Mouse (Mus musculus) midbrain, embryonic 15.5 days (tissue): Measurements from ENCODE around the gene Olfr965. TPM values are rescaled to one million over a fixed set of nuclear protein-coding genes. Genes with fewer than 3 reads are reported as not detected.
"Not testable (repeated sequence)": the region's sequence is repeated elsewhere in the genome, so short reads cannot be mapped to it uniquely, and the experiment has no call there.

Experiments used
- ATAC-seq: fragments of 200-750 bp; cut with Nextera tagmentation; replicated peaks from 2 replicates; pipeline ENCODE4 v1.8.0; 2017; ENCODE audit warnings: moderate TSS enrichment
- H3K27ac ChIP-seq: fragments of 300-500 bp; sonication (generic); 2 replicates; pipeline ENCODE4 v1.5.1; 2015; ENCODE audit warnings: mild to moderate bottlenecking, inconsistent platforms
- H3K27me3 ChIP-seq: fragments of 300-500 bp; sonication (generic); replicated peaks from 2 replicates; pipeline ENCODE4 v1.6.1; 2015; ENCODE audit warnings: inconsistent platforms
- H3K36me3 ChIP-seq: fragments of 300-500 bp; sonication (generic); replicated peaks from 2 replicates; pipeline ENCODE4 v1.6.1; 2015; ENCODE audit warnings: inconsistent platforms
- H3K4me1 ChIP-seq: fragments of 300-500 bp; sonication (generic); 2 replicates; pipeline ENCODE4 v1.6.1; 2015; ENCODE audit warnings: inconsistent platforms
- H3K4me2 ChIP-seq: fragments of 300-500 bp; sonication (generic); 2 replicates; pipeline ENCODE4 v1.6.1; 2015; ENCODE audit warnings: inconsistent platforms, mild to moderate bottlenecking, moderate library complexity
- H3K4me3 ChIP-seq: fragments of 300-500 bp; sonication (generic); 2 replicates; pipeline ENCODE4 v1.5.1; 2015; ENCODE audit warnings: mild to moderate bottlenecking, inconsistent platforms
- H3K9ac ChIP-seq: fragments of 300-500 bp; sonication (generic); 2 replicates; pipeline ENCODE4 v1.6.1; 2015; ENCODE audit warnings: mild to moderate bottlenecking, inconsistent platforms
- H3K9me3 ChIP-seq: fragments of 300-500 bp; sonication (generic); 2 replicates; pipeline ENCODE4 v1.6.1; 2016; ENCODE audit warnings: inconsistent platforms
- WGBS: fragments of 180-500 bp; shearing (Covaris S2); methylation state at CpG from one replicate; pipeline ENCODE4 v1.1.7; 2015; ENCODE audit warnings: mixed read lengths; 5-methylcytosine and 5-hydroxymethylcytosine counted together
- polyA plus RNA-seq: library from polyadenylated mRNA; unstranded; fragments of >200 nt; fragmentation: Nextera tagmentation; extraction: Ambion mirVana; gene quantifications from 2 replicates; pipeline ENCODE4 v1.2.1, GENCODE M21; 2015

The Olfr965 gene
- polyA plus RNA-seq, result not detected in 2 replicates

GRCm38 (mm10) chr9:39711053-39711452, at the start of gene Olfr965:
Gene Olfr965, plus strand, starts transcription at chr9:39711353.
- ATAC-seq, result no peak
- Histone ChIP-seq H3K4me2 (no peak within 1 kb of the TSS), H3K27me3 (no peaks in the 10 kb centered on the region), H3K36me3 (no peaks in the 10 kb centered on the region), H3K9ac (no peak within 1 kb of the TSS), H3K9me3 (no peaks in the 10 kb centered on the region), H3K27ac (no peak within 1 kb of the TSS), H3K4me3 (no peak within 1 kb of the TSS), H3K4me1 (no peaks in the 10 kb centered on the region)

- H3K4me1 ChIP-seq, result no peaks in the 10 kb centered on the region
- ATAC-seq, result no peak
- H3K36me3 ChIP-seq, result no peaks in the 10 kb centered on the region
- WGBS, result 84% methylated on average over 1 of the region's 1 CpGs
- H3K27me3 ChIP-seq, result no peaks in the 10 kb centered on the region
- H3K9me3 ChIP-seq, result no peaks in the 10 kb centered on the region
- no peak within 1 kb of the TSS for H3K27ac ChIP-seq
- no peak within 1 kb of the TSS for H3K9ac ChIP-seq
- H3K4me2 ChIP-seq, result no peak within 1 kb of the TSS
- no peak within 1 kb of the TSS for H3K4me3 ChIP-seq
Measured at GRCm38 (mm10) chr9:39666905-39667304, 44.2 kb upstream of the Olfr965 start, which contains the start of gene Olfr963. Gene Olfr963, plus strand, starts transcription at chr9:39667205.

DNA sequence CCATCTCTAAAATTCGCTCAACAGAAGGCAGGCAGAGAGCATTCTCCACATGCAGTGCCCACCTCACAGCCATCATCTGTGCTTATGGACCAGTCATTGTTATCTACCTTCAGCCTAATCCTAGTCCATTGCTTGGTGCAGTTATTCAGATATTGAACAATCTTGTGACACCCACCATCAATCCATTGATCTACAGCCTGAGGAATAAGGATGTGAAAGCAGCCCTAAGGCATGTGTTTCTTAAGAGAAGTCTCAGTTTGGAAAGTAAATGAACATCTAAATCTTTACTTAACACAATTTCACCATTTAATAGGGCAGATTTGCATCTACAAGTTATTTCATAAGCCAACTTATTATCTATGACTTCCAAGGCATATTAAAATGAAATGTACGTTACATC, 41.4 kb upstream of the Olfr965 start:
- Histone ChIP-seq H3K4me1 (no peaks in the 10 kb centered on the region), H3K36me3 (no peaks in the 10 kb centered on the region), H3K9me3 (no peaks in the 10 kb centered on the region), H3K4me2 (no peak overlapping the region), H3K4me3 (no peak overlapping the region), H3K27ac (no peak overlapping the region), H3K9ac (no peak overlapping the region), H3K27me3 (no peaks in the 10 kb centered on the region)
- ATAC-seq, result no peak
- WGBS, result 85% methylated on average over 2 of the region's 2 CpGs

DNA sequence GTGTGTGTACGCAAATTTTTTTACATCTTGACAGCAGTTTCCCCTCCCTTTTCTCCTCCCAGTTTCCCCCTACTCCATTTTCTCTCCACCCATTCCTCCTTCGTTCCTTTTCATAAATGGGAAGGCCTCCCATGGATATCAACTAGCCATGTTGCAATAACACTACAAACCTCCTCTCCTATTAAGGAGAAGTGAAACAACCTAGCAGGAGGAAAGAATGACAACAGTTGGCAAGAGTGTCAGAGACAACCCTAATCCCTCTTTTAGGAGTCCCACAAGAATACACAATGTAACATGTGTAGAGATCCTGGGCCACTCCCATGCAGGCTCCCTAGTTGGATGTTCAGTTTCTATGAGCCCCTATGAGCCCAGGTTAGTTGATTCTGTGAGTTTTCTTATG, 36.3 kb upstream of the Olfr965 start:
- H3K4me1 ChIP-seq, result no peaks in the 10 kb centered on the region
- H3K4me2 ChIP-seq, result no peak overlapping the region
- 88% methylated on average over 2 of the region's 2 CpGs for WGBS
- no peaks in the 10 kb centered on the region for H3K9me3 ChIP-seq
- no peaks in the 10 kb centered on the region for H3K36me3 ChIP-seq
- H3K27ac ChIP-seq, result no peak overlapping the region
- no peak for ATAC-seq
- H3K9ac ChIP-seq, result no peak overlapping the region
- H3K4me3 ChIP-seq, result no peak overlapping the region
- H3K27me3 ChIP-seq, result no peaks in the 10 kb centered on the region

DNA sequence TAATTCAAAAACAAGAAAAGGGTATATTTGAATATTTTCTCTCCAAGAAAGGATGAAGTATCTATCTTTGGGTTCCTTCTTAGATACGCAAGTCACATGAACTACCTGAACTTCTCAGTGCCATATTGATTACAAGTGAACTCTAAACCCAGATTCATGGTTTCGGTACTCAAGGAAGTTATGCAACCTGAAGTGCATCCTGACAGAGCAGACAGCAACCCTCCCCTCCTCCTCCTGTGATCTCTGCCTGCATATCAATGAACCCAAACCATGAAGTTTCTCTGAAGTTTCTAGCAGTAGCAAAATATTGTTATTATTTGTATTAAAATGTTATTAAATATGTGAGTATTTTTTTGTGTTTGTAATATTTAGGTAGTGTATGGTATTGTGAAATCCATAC, 32.6 kb upstream of the Olfr965 start:
- Histone ChIP-seq H3K9me3 (no peaks in the 10 kb centered on the region), H3K4me1 (no peaks in the 10 kb centered on the region), H3K27ac (no peak overlapping the region), H3K4me3 (no peak overlapping the region), H3K36me3 (no peaks in the 10 kb centered on the region), H3K9ac (no peak overlapping the region), H3K27me3 (no peaks in the 10 kb centered on the region), H3K4me2 (no peak overlapping the region)
- WGBS, result 91% methylated on average over 2 of the region's 2 CpGs
- ATAC-seq, result no peak

DNA sequence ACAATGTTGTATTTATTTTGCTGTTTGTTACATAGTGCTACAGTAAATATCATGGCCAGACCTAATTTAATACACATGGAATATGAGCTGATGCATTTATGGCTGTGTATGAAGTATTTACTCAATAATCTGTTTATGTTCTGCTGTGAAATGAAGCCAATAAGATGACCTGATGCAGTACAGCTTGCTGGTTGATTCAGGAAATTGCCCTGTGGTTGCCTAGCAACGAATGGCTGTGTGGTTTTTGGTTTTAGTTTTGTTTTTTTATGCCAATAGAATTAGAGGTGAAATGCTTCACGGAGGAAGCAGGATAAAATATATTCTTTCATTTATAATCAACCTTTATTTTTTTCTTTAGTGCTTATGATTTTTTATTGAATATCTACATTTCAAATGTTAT, 31.9 kb upstream of the Olfr965 start:
- no peaks in the 10 kb centered on the region for H3K27me3 ChIP-seq
- ATAC-seq, result peak; percentile 74
- no peaks in the 10 kb centered on the region for H3K9me3 ChIP-seq
- no peaks in the 10 kb centered on the region for H3K4me1 ChIP-seq
- WGBS, result 58% methylated on average over 2 of the region's 2 CpGs
- H3K4me2 ChIP-seq, result no peak overlapping the region
- no peak overlapping the region for H3K27ac ChIP-seq
- no peak overlapping the region for H3K9ac ChIP-seq
- H3K36me3 ChIP-seq, result no peaks in the 10 kb centered on the region
- H3K4me3 ChIP-seq, result no peak overlapping the region

- H3K9me3 ChIP-seq, H3K4me3 ChIP-seq, H3K27me3 ChIP-seq, H3K4me1 ChIP-seq, H3K9ac ChIP-seq, ATAC-seq, H3K4me2 ChIP-seq, H3K27ac ChIP-seq, H3K36me3 ChIP-seq: not testable (repeated sequence)
- WGBS, result 84% methylated on average over 8 of the region's 8 CpGs
Measured at GRCm38 (mm10) chr9:39701123-39701522, 10.0 kb upstream of the Olfr965 start.

- no peaks in the 10 kb centered on the region for H3K9me3 ChIP-seq
- H3K4me3 ChIP-seq, result no peak within 1 kb of the TSS
- no peaks in the 10 kb centered on the region for H3K27me3 ChIP-seq
- no peak for ATAC-seq
- H3K9ac ChIP-seq, result no peak within 1 kb of the TSS
- H3K4me1 ChIP-seq, result no peaks in the 10 kb centered on the region
- H3K36me3 ChIP-seq, result no peaks in the 10 kb centered on the region
- no peak within 1 kb of the TSS for H3K27ac ChIP-seq
- no peak within 1 kb of the TSS for H3K4me2 ChIP-seq
Measured at GRCm38 (mm10) chr9:39707017-39707416, 4.1 kb upstream of the Olfr965 start, which contains the start of gene Olfr149. Gene Olfr149, minus strand, starts transcription at chr9:39707117.

DNA sequence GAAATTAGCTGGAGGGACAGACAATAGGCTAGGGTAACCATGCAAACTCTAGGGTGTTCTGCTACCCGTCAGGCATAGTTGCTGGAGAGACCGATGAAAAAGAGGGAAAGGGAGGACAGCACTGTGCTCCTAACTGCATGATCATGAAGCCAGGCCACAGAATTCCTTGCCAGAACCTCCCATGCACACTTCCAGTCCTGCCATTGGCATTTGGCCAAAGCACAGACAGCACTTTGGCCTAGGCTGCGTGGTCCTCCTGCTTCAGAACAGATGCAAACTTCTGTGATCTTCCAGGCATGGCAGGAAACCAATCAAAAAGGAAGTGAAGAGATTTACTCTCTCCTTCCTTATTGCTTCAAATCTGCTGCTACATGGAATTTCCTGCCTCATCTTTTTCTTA, 2.2 kb upstream of the Olfr965 start:
- no peaks in the 10 kb centered on the region for H3K4me1 ChIP-seq
- no peak overlapping the region for H3K4me3 ChIP-seq
- ATAC-seq, result no peak
- H3K27ac ChIP-seq, result no peak overlapping the region
- 70% methylated on average over 3 of the region's 3 CpGs for WGBS
- no peak overlapping the region for H3K4me2 ChIP-seq
- H3K9me3 ChIP-seq, result no peaks in the 10 kb centered on the region
- no peaks in the 10 kb centered on the region for H3K36me3 ChIP-seq
- H3K27me3 ChIP-seq, result no peaks in the 10 kb centered on the region
- H3K9ac ChIP-seq, result no peak overlapping the region

DNA sequence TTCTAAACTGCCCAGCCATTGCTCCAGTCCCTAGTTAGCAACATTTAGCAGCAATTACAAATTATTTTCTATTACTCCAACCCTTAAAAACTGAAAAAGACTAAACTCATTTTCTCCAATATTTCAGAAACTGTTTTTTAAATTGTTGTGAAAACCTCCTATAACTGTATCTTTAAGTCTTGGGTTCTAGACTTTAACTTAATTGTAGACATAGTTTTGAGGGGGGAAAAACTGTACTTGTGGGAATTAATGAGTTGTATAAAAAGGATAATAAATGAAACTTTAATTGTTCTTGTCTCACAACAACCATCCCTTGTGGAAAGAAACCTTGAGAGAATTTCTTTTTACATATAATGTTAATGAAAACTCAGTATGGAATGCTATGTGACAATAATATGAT, 19.5 kb downstream of the Olfr965 start, which contains the start of gene Olfr150:
Olfr150 (plus strand) TSS at position 301 of the 400 bp plus-strand sequence.
- H3K4me3 ChIP-seq, result no peak within 1 kb of the TSS
- no peaks in the 10 kb centered on the region for H3K27me3 ChIP-seq
- no peak within 1 kb of the TSS for H3K9ac ChIP-seq
- H3K9me3 ChIP-seq, result no peaks in the 10 kb centered on the region
- no peaks in the 10 kb centered on the region for H3K36me3 ChIP-seq
- H3K27ac ChIP-seq, result no peak within 1 kb of the TSS
- ATAC-seq, result no peak
- H3K4me1 ChIP-seq, result no peaks in the 10 kb centered on the region
- H3K4me2 ChIP-seq, result no peak within 1 kb of the TSS

- Histone ChIP-seq H3K27ac (no peak overlapping the region), H3K4me2 (no peak overlapping the region), H3K9me3 (no peaks in the 10 kb centered on the region), H3K4me3 (no peak overlapping the region), H3K36me3 (no peaks in the 10 kb centered on the region), H3K27me3 (no peaks in the 10 kb centered on the region), H3K4me1 (no peaks in the 10 kb centered on the region), H3K9ac (no peak overlapping the region)
- WGBS, result 97% methylated on average over 1 of the region's 1 CpGs
- no peak for ATAC-seq
Measured at GRCm38 (mm10) chr9:39740741-39741140, 29.6 kb downstream of the Olfr965 start.

DNA sequence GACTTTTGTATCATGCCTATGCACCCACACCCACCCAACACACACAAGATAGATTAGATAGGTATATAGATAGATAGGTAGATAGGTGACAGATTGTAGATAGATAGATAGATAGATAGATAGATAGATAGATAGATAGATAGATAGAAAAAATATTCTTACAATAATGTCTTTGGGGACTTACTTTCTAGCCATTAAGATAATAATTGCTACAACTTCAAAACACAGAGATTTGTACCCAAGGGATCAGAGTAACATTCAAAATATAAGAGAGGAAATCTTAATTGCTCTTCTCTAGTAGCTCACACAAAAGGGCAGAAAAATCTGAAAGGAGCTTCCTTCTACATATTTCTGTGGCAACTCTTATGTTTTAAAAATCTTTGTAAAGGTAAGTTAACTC, 34.8 kb downstream of the Olfr965 start, which contains the start of gene Olfr967:
Olfr967 (plus strand) TSS at position 301 of the 400 bp plus-strand sequence.
- H3K27ac ChIP-seq, result no peak within 1 kb of the TSS
- no peaks in the 10 kb centered on the region for H3K36me3 ChIP-seq
- no peak within 1 kb of the TSS for H3K4me3 ChIP-seq

DNA sequence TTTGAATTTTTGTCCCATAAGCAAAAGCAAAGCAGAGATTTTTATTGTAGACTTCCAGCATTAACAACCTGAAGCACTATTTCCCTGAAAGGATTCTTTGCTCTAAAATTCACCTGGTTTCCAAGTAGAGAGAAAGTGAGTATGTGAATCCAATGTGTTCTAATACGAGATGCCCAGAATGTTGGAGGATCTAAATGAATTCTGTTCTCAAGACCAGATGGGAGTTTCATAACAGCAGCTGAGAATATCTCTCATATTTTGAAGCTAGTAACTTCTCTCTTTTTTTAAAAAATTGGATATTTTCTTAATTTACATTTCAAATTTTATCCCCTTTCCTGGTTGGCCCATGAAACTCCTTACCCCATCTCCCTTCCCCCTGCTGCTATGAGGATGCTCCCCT, 35.3 kb downstream of the Olfr965 start:
- Histone ChIP-seq H3K36me3 (no peaks in the 10 kb centered on the region), H3K27ac (no peak overlapping the region), H3K4me3 (no peak overlapping the region), H3K4me2 (no peak overlapping the region), H3K27me3 (no peaks in the 10 kb centered on the region), H3K4me1 (no peaks in the 10 kb centered on the region), H3K9me3 (no peaks in the 10 kb centered on the region), H3K9ac (no peak overlapping the region)
- WGBS, result 93% methylated on average over 1 of the region's 1 CpGs
- no peak for ATAC-seq

More for the DNA sequence above, 34.8 kb downstream of the Olfr965 start, which contains the start of gene Olfr967:
- Histone ChIP-seq H3K4me2 (no peak within 1 kb of the TSS), H3K9ac (no peak within 1 kb of the TSS), H3K4me1 (no peaks in the 10 kb centered on the region), H3K9me3 (no peaks in the 10 kb centered on the region), H3K27me3 (no peaks in the 10 kb centered on the region)
- no peak for ATAC-seq
